Mouse (Mus musculus) lung, adult 2 months (tissue): ENCODE results near the gene Elovl3. TPM values are rescaled to one million over a fixed set of nuclear protein-coding genes. Genes with fewer than 3 reads are reported as not detected.
"Not testable (repeated sequence)": the region's sequence is repeated elsewhere in the genome, so short reads cannot be mapped to it uniquely, and the experiment has no call there.

ENCODE experiments used
- DNase-seq: peaks from one replicate; pipeline ENCODE4 v3.0.0; 2022
- H3K4me1 ChIP-seq: fragments of 200-500 bp; 2 replicates; pipeline ENCODE4 v1.6.1; 2011; ENCODE audit warnings: low read length; ENCODE audit not compliant: control insufficient read depth, insufficient read depth
- H3K4me3 ChIP-seq: fragments of 200-500 bp; replicated peaks from 2 replicates; pipeline ENCODE3; 2011; ENCODE audit warnings: low read depth, mild to moderate bottlenecking, control low read depth, low read length; ENCODE audit errors: extremely low read depth
- CTCF ChIP-seq: fragments of 200-500 bp; IDR thresholded peaks from 2 replicates; pipeline ENCODE4 v1.5.1; 2011; ENCODE audit warnings: mild to moderate bottlenecking, low read length, control low read depth; ENCODE audit not compliant: insufficient read depth
- POLR2A ChIP-seq: fragments of 200-500 bp; IDR thresholded peaks from 2 replicates; pipeline ENCODE4 v1.6.1; 2011; ENCODE audit warnings: low read depth, mild to moderate bottlenecking, control low read depth, low read length, borderline replicate concordance; ENCODE audit errors: extremely low read depth
- WGBS: fragments of 180-500 bp; shearing (Covaris S2); methylation state at CpG from one replicate; pipeline ENCODE4 v1.1.7; 2018; 5-methylcytosine and 5-hydroxymethylcytosine counted together
- polyA plus RNA-seq: library from polyadenylated mRNA; depleted of rRNA; stranded (reverse); fragments of >200 nt; gene quantifications from 2 replicates; pipeline ENCODE4 v1.2.3, GENCODE M21; 2012

Gene Elovl3
- polyA plus RNA-seq, 1 experiment = 1.3 TPM

- 74% methylated on average over 2 of the region's 2 CpGs for WGBS
- H3K4me3 ChIP-seq = no peak overlapping the region
- no peak for TF ChIP-seq CTCF
- TF ChIP-seq POLR2A = no peak
- no peak for DNase-seq
- H3K4me1 ChIP-seq = no peaks in the 10 kb centered on the region
These were observed 21.5 kb upstream of the Elovl3 start for GRCm38 (mm10) chr19:46110214-46110613.

GRCm38 (mm10) chr19:46110781-46111180 lies 20.9 kb upstream of the Elovl3 start:
- Histone ChIP-seq H3K4me1 (no peaks in the 10 kb centered on the region), H3K4me3 (no peak overlapping the region)
- DNase-seq = no peak
- no peak for TF ChIP-seq CTCF
- no peak for TF ChIP-seq POLR2A
- WGBS = 84% methylated on average over 5 of the region's 5 CpGs

GRCm38 (mm10) chr19:46114617-46115016 lies 17.1 kb upstream of the Elovl3 start:
- no peaks in the 10 kb centered on the region for H3K4me1 ChIP-seq
- no peak for DNase-seq
- H3K4me3 ChIP-seq = no peak overlapping the region
- TF ChIP-seq POLR2A (no peak), CTCF (no peak)
- WGBS = 56% methylated on average over 4 of the region's 4 CpGs

- WGBS = 89% methylated on average over 3 of the region's 3 CpGs
- H3K4me3 ChIP-seq = no peak overlapping the region
- no peaks in the 10 kb centered on the region for H3K4me1 ChIP-seq
- TF ChIP-seq CTCF (no peak), POLR2A (no peak)
- DNase-seq = no peak
These were observed 12.2 kb upstream of the Elovl3 start for GRCm38 (mm10) chr19:46119458-46119857.

- TF ChIP-seq POLR2A (no peak), CTCF (no peak)
- WGBS = 71% methylated on average over 6 of the region's 6 CpGs
- DNase-seq = no peak
- Histone ChIP-seq H3K4me1 (no peaks in the 10 kb centered on the region), H3K4me3 (no peak overlapping the region)
These were observed 10.8 kb upstream of the Elovl3 start for GRCm38 (mm10) chr19:46120872-46121271.

- TF ChIP-seq CTCF (no peak), POLR2A (no peak)
- H3K4me3 ChIP-seq = no peak overlapping the region
- 66% methylated on average over 3 of the region's 3 CpGs for WGBS
- no peak for DNase-seq
- no peaks in the 10 kb centered on the region for H3K4me1 ChIP-seq
These were observed 7.8 kb upstream of the Elovl3 start for GRCm38 (mm10) chr19:46123876-46124275.

GRCm38 (mm10) chr19:46124651-46125050 lies 7.0 kb upstream of the Elovl3 start:
- DNase-seq = no peak
- no peaks in the 10 kb centered on the region for H3K4me1 ChIP-seq
- no peak overlapping the region for H3K4me3 ChIP-seq
- TF ChIP-seq POLR2A (no peak), CTCF (no peak)

- no peak overlapping the region for H3K4me3 ChIP-seq
- DNase-seq = no peak
- TF ChIP-seq POLR2A = no peak
- no peak for TF ChIP-seq CTCF
- 83% methylated on average over 4 of the region's 4 CpGs for WGBS
- no peaks in the 10 kb centered on the region for H3K4me1 ChIP-seq
These were observed 5.4 kb upstream of the Elovl3 start for GRCm38 (mm10) chr19:46126301-46126700.

GRCm38 (mm10) chr19:46129737-46130136 lies 2.0 kb upstream of the Elovl3 start:
- H3K4me1 ChIP-seq, H3K4me3 ChIP-seq, DNase-seq: not testable (repeated sequence)
- 63% methylated on average over 6 of the region's 6 CpGs for WGBS

GRCm38 (mm10) chr19:46131283-46131682 lies 414 bp upstream of the Elovl3 start:
- TF ChIP-seq POLR2A (no peak), CTCF (no peak)
- no peak for DNase-seq
- Histone ChIP-seq H3K4me1 (no peaks in the 10 kb centered on the region), H3K4me3 (no peak overlapping the region)
- 8% methylated on average over 5 of the region's 8 CpGs for WGBS

- TF ChIP-seq POLR2A (no peak), CTCF (no peak)
- H3K4me3 ChIP-seq = no peak overlapping the region
- H3K4me1 ChIP-seq = peaks cover 4% of the 10 kb centered on the region; the same call in 1 of the 2 replicates
- 40% methylated on average over 6 of the region's 6 CpGs for WGBS
- DNase-seq = no peak
These were observed 880 bp downstream of the Elovl3 start for GRCm38 (mm10) chr19:46132577-46132976.
